Mouse (Mus musculus) spleen, postnatal 4 days (tissue): ENCODE data around the gene Vmn1r38.
"Not testable (repeated sequence)": the region's sequence is repeated elsewhere in the genome, so short reads cannot be mapped to it uniquely, and the experiment has no call there.

ENCODE experiments used
- DNase-seq, 2 experiments: peaks; one replicate each; pipeline ENCODE4 v3.0.0; 2022; ENCODE audit warnings: low spot score in 2 of 2

Vmn1r38 gene

GRCm38 (mm10) chr6:66782527-66782926 lies at the start of gene Vmn1r38:
Gene Vmn1r38 (minus strand): TSS chr6:66782627.
- DNase-seq = not testable (repeated sequence)

GRCm38 (mm10) chr6:66810509-66810908 lies 28.1 kb upstream of the Vmn1r38 start, which contains the start of gene Vmn1r39:
Gene Vmn1r39 (minus strand): TSS chr6:66810609.
- DNase-seq = no peak

- DNase-seq = no peak
These were observed 23.9 kb upstream of the Vmn1r38 start for GRCm38 (mm10) chr6:66806311-66806710.

GRCm38 (mm10) chr6:66805713-66806112 lies 23.3 kb upstream of the Vmn1r38 start:
- DNase-seq = no peak

GRCm38 (mm10) chr6:66729082-66729481 lies 53.3 kb downstream of the Vmn1r38 start, which contains the start of gene Vmn1r37:
Gene Vmn1r37 (plus strand): TSS chr6:66729382.
- DNase-seq = not testable (repeated sequence)
